In genomic region chr15:5513146-5513545, GRCm38 (mm10) we compare ENCODE assay signal across 14 mouse cellular contexts.
DNase-seq lines count a peak whose midpoint lies in the region; ATAC-seq and TF ChIP-seq lines count a peak whose summit lies in the region.
"Had no signal": no experiment of that assay in that cellular context is flagged by ENCODE, and none has a peak within 500 bp of the region (broad histone marks: within the 10 kb centered on the region; RNA-seq: fewer than 3 reads in every experiment).

No protein-coding gene starts in this region.

- DNase-seq in forebrain, embryonic 11.5 days (ENCODE audit: low spot score) = peak; percentile 49
- peak; percentile 20 for DNase-seq in 3T3-L1 (ENCODE audit: low read depth, low spot score)
- DNase-seq in gonadal fat pad, adult 2 months (ENCODE audit: low read depth) = peak; percentile 28
- DNase-seq in left cerebral cortex, postnatal 36 days (ENCODE audit: low spot score in 2 of 2) = no peak
- no peak for DNase-seq in layer of hippocampus, postnatal 25 days (ENCODE audit: extremely low spot score in 1 of 2, low spot score in 1 of 2)
- DNase-seq: adrenal gland, postnatal 36 days; cerebellum, postnatal 14 days; layer of hippocampus, adult 9-11 months had no signal

- H3K27ac ChIP-seq in forebrain, embryonic 11.5 days (ENCODE audit: low read depth, low read length) = no peak overlapping the region
- no peak overlapping the region for H3K27ac ChIP-seq in forebrain, embryonic 13.5 days
- peak overlapping the region; percentile 72 for H3K27ac ChIP-seq in small intestine, adult 2 months (ENCODE audit: insufficient read depth, low read depth, low read length)
- no peak overlapping the region for H3K27ac ChIP-seq in kidney, embryonic 16.5 days (ENCODE audit: low read length)
- H3K27ac ChIP-seq: heart, embryonic 10.5 days; liver, embryonic 15.5 days had no signal

- H3K27me3 ChIP-seq in forebrain, embryonic 11.5 days (ENCODE audit: control insufficient read depth, insufficient read depth, low read length) = no peaks in the 10 kb centered on the region
- H3K27me3 ChIP-seq in forebrain, embryonic 13.5 days = no peaks in the 10 kb centered on the region
- no peaks in the 10 kb centered on the region for H3K27me3 ChIP-seq in small intestine, adult 2 months (ENCODE audit: control insufficient read depth, insufficient read depth, low read length)
- H3K27me3 ChIP-seq in kidney, embryonic 16.5 days (ENCODE audit: insufficient read depth, low read length) = no peaks in the 10 kb centered on the region
- H3K27me3 ChIP-seq: liver, embryonic 15.5 days had no signal

- H3K36me3 ChIP-seq in forebrain, embryonic 11.5 days (ENCODE audit: control insufficient read depth, insufficient read depth, low read length) = no peaks in the 10 kb centered on the region
- H3K36me3 ChIP-seq in forebrain, embryonic 13.5 days (ENCODE audit: poor library complexity, severe bottlenecking) = no peaks in the 10 kb centered on the region
- H3K36me3 ChIP-seq in small intestine, adult 2 months (ENCODE audit: control insufficient read depth, insufficient read depth, low read length) = no peaks in the 10 kb centered on the region
- H3K36me3 ChIP-seq in kidney, embryonic 16.5 days (ENCODE audit: insufficient read depth, low read length) = no peaks in the 10 kb centered on the region
- H3K36me3 ChIP-seq: heart, embryonic 10.5 days; liver, embryonic 15.5 days had no signal

- TF ChIP-seq POLR2A in small intestine, adult 2 months (IDR thresholded peaks at IDR 0.05; ENCODE audit: low read depth, low read length) = no peak

- WGBS in forebrain, embryonic 11.5 days = 61% methylated on average over 4 of the region's 4 CpGs
- 61% methylated on average over 4 of the region's 4 CpGs for WGBS in forebrain, embryonic 13.5 days
- 21% methylated on average over 4 of the region's 4 CpGs for WGBS in small intestine, adult 2 months
- 55% methylated on average over 4 of the region's 4 CpGs for WGBS in kidney, embryonic 16.5 days

- H3K4me3 ChIP-seq in forebrain, embryonic 11.5 days (ENCODE audit: low read depth, low read length) = no peak overlapping the region
- no peak overlapping the region for H3K4me3 ChIP-seq in forebrain, embryonic 13.5 days
- H3K4me3 ChIP-seq in small intestine, adult 2 months (ENCODE audit: low read depth, low read length) = no peak overlapping the region
- no peak overlapping the region for H3K4me3 ChIP-seq in kidney, embryonic 16.5 days (ENCODE audit: low read length)
- H3K4me3 ChIP-seq: erythroblast, embryonic 14.5 days; heart, embryonic 10.5 days; liver, embryonic 15.5 days had no signal

- H3K4me2 ChIP-seq in forebrain, embryonic 11.5 days (ENCODE audit: low read depth, low read length, severe bottlenecking) = no peak overlapping the region
- no peak overlapping the region for H3K4me2 ChIP-seq in forebrain, embryonic 13.5 days
- H3K4me2 ChIP-seq in kidney, embryonic 16.5 days (replicated peaks; ENCODE audit: low read depth, low read length) = no peak overlapping the region
- H3K4me2 ChIP-seq: liver, embryonic 15.5 days had no signal

- no peak overlapping the region for H3K9ac ChIP-seq in forebrain, embryonic 11.5 days (ENCODE audit: low read length)
- no peak overlapping the region for H3K9ac ChIP-seq in forebrain, embryonic 13.5 days
- H3K9ac ChIP-seq in kidney, embryonic 16.5 days (replicated peaks; ENCODE audit: low read length) = no peak overlapping the region
- H3K9ac ChIP-seq: liver, embryonic 15.5 days had no signal

- no peak for ATAC-seq in forebrain, embryonic 11.5 days (replicated peaks; ENCODE audit: low FRiP score)
- ATAC-seq in forebrain, embryonic 13.5 days = no peak
- no peak for ATAC-seq in kidney, embryonic 16.5 days (ENCODE audit: low FRiP score, low TSS enrichment)

- intact Hi-C loops in left cerebral cortex, postnatal 36 days (cut with DNase I) = no loop called here

- H3K4me1 ChIP-seq in forebrain, embryonic 11.5 days (replicated peaks; ENCODE audit: control insufficient read depth, insufficient read depth, low read length) = no peaks in the 10 kb centered on the region
- H3K4me1 ChIP-seq in forebrain, embryonic 13.5 days = no peaks in the 10 kb centered on the region
- H3K4me1 ChIP-seq in small intestine, adult 2 months (ENCODE audit: control insufficient read depth, insufficient read depth, insufficient read length, low read length) = peaks cover 16% of the 10 kb centered on the region; the same call in 1 of the 2 replicates
- no peaks in the 10 kb centered on the region for H3K4me1 ChIP-seq in kidney, embryonic 16.5 days (ENCODE audit: insufficient read depth, low read length)
- H3K4me1 ChIP-seq: heart, embryonic 10.5 days; liver, embryonic 15.5 days had no signal

- no peak for TF ChIP-seq CTCF in small intestine, adult 2 months (IDR thresholded peaks at IDR 0.05; ENCODE audit: extremely low read depth, insufficient read length, insufficient replicate concordance, low read depth, low read length)

- no peaks in the 10 kb centered on the region for H3K9me3 ChIP-seq in forebrain, embryonic 11.5 days (ENCODE audit: control insufficient read depth, low read length)
- no peaks in the 10 kb centered on the region for H3K9me3 ChIP-seq in forebrain, embryonic 13.5 days (replicated peaks)
- H3K9me3 ChIP-seq in kidney, embryonic 16.5 days (ENCODE audit: low read length) = no peaks in the 10 kb centered on the region
- H3K9me3 ChIP-seq: heart, embryonic 10.5 days; liver, embryonic 15.5 days had no signal

Comparison
In these comparisons a context has a peak if more than half of its experiments do, and no peak if none do; other contexts are left out.
1. DNase-seq: peak in forebrain, embryonic 11.5 days (single experiment), 3T3-L1 (single experiment) and gonadal fat pad, adult 2 months (single experiment); none in left cerebral cortex, postnatal 36 days (0 of 2) and layer of hippocampus, postnatal 25 days (0 of 2).